Comparison of ENCODE assay signal across 13 mouse cellular contexts in genomic region chr4:57834141-57834540, GRCm38 (mm10).
A peak's percentile ranks its signal among the peaks of the same experiment; 100 is the strongest.
DNase-seq lines count a peak whose midpoint lies in the region; ATAC-seq and TF ChIP-seq lines count a peak whose summit lies in the region.
"Had no signal": no experiment of that assay in that cellular context is flagged by ENCODE, and none has a peak within 500 bp of the region (broad histone marks: within the 10 kb centered on the region; RNA-seq: fewer than 3 reads in every experiment).

No protein-coding gene starts in this region.

- H3K27ac ChIP-seq in kidney, adult 2 months (ENCODE audit: insufficient read depth, low read depth, low read length) = no peak overlapping the region
- H3K27ac ChIP-seq in lung, postnatal 0 days (ENCODE audit: low read length) = peak overlapping the region; percentile 85
- H3K27ac ChIP-seq: hindbrain, embryonic 15.5 days; limb, embryonic 15.5 days; midbrain, embryonic 12.5 days had no signal

- H3K9me3 ChIP-seq in lung, postnatal 0 days (ENCODE audit: low read length) = no peaks in the 10 kb centered on the region
- H3K9me3 ChIP-seq: hindbrain, embryonic 15.5 days; limb, embryonic 15.5 days; midbrain, embryonic 12.5 days had no signal

- DNase-seq in kidney, postnatal 14 days = peak; percentile 52
- no peak for DNase-seq in kidney, adult 2 months
- peak; percentile 95 for DNase-seq in ZHBTc4 (ENCODE audit: low read depth, low spot score)
- DNase-seq in lung, postnatal 0 days (ENCODE audit: low spot score) = peak; percentile 88
- peak; percentile 18 for DNase-seq in thymus, postnatal 25 days
- DNase-seq in adrenal gland, adult 8-10 months = no peak
- no peak for DNase-seq in ovary, postnatal 36 days (ENCODE audit: low spot score)
- DNase-seq: adrenal gland, postnatal 10 days; cerebellum, postnatal 10 days had no signal

- no peak overlapping the region for H3K4me2 ChIP-seq in lung, postnatal 0 days (replicated peaks; ENCODE audit: low read depth, low read length)
- H3K4me2 ChIP-seq: hindbrain, embryonic 15.5 days; limb, embryonic 15.5 days; midbrain, embryonic 12.5 days had no signal

- peaks cover 2% of the 10 kb centered on the region; the same call in 1 of the 2 replicates for H3K4me1 ChIP-seq in kidney, adult 2 months (ENCODE audit: control insufficient read depth, insufficient read depth, low read length)
- peaks cover 7% of the 10 kb centered on the region; the same call in 1 of the 2 replicates for H3K4me1 ChIP-seq in lung, postnatal 0 days (ENCODE audit: insufficient read depth, low read depth, low read length)

- H3K4me3 ChIP-seq in kidney, adult 2 months (ENCODE audit: insufficient read depth, low read depth, low read length) = no peak overlapping the region
- no peak overlapping the region for H3K4me3 ChIP-seq in lung, postnatal 0 days (ENCODE audit: low read depth, low read length)
- H3K4me3 ChIP-seq: erythroblast, embryonic 14.5 days; hindbrain, embryonic 15.5 days; limb, embryonic 15.5 days; midbrain, embryonic 12.5 days had no signal

- ATAC-seq in lung, postnatal 0 days = peak; percentile 88

- TF ChIP-seq CTCF in kidney, adult 2 months (conservative IDR thresholded peaks at IDR 0.05; ENCODE audit: insufficient read depth, insufficient read length, low read depth, low read length) = no peak
- TF ChIP-seq CTCF in lung, postnatal 0 days (IDR thresholded peaks at IDR 0.05) = no peak

- no peaks in the 10 kb centered on the region for H3K36me3 ChIP-seq in kidney, adult 2 months (ENCODE audit: control insufficient read depth, insufficient read depth, low read length)
- no peaks in the 10 kb centered on the region for H3K36me3 ChIP-seq in lung, postnatal 0 days (ENCODE audit: insufficient read depth, low read length)
- H3K36me3 ChIP-seq: hindbrain, embryonic 15.5 days; limb, embryonic 15.5 days; midbrain, embryonic 12.5 days had no signal

- TF ChIP-seq EP300 in lung, postnatal 0 days (IDR thresholded peaks at IDR 0.05) = peak; percentile 100

- H3K27me3 ChIP-seq in kidney, adult 2 months (replicated peaks; ENCODE audit: control insufficient read depth, insufficient read depth, low read length) = no peaks in the 10 kb centered on the region
- H3K27me3 ChIP-seq in lung, postnatal 0 days (replicated peaks; ENCODE audit: insufficient read depth, low read length) = no peaks in the 10 kb centered on the region
- H3K27me3 ChIP-seq: hindbrain, embryonic 15.5 days; limb, embryonic 15.5 days had no signal

- TF ChIP-seq POLR2A in kidney, adult 2 months (IDR thresholded peaks at IDR 0.05; ENCODE audit: low read depth, low read length) = no peak

- H3K9ac ChIP-seq in lung, postnatal 0 days (replicated peaks; ENCODE audit: low read depth) = no peak overlapping the region
- H3K9ac ChIP-seq: hindbrain, embryonic 15.5 days; limb, embryonic 15.5 days; midbrain, embryonic 12.5 days had no signal

- 55% methylated on average over 4 of the region's 4 CpGs for WGBS in kidney, adult 2 months
- 26% methylated on average over 4 of the region's 4 CpGs for WGBS in lung, postnatal 0 days

Comparison
In these comparisons a context has a peak if more than half of its experiments do, and no peak if none do; other contexts are left out.
1. DNase-seq: peak in kidney, postnatal 14 days (single experiment), ZHBTc4 (single experiment), lung, postnatal 0 days (single experiment) and thymus, postnatal 25 days (single experiment); none in kidney, adult 2 months (single experiment), adrenal gland, adult 8-10 months (single experiment) and ovary, postnatal 36 days (single experiment).